Mouse (Mus musculus): ENCODE results near the gene P2rx5.

P2rx5 gene

GRCm38 (mm10) chr11:73159957-73160810, at the start of gene P2rx5:
Gene P2rx5 (plus strand): TSS chr11:73160421.
- no peak for DNase-seq (ENCODE audit: low spot score in 2 of 2)

DNA sequence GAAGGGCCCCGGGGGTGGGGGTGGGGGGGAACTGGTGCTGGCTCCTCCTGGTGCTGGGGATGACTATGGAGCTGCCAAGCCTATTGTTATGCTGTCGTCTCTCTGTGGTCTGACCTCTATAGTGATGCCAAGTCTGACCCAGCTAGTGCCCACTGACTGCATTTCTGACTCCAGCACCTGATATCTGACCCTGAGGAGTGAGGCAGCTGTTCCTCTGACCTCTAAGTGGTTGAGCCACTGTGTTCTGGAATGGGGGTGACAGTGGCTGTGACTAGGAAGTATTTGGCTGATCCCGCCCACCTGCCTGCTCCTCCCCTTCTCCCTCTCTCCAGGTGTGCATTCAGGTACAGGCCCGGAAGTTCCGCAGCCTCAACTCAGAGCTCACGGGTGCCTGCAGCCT, 48.8 kb upstream of the P2rx5 start:
- DNase-seq (ENCODE audit: low spot score in 2 of 2): no peak

- DNase-seq (ENCODE audit: low spot score in 2 of 2): no peak
Observed at GRCm38 (mm10) chr11:73126495-73126894, 33.7 kb upstream of the P2rx5 start.

GRCm38 (mm10) chr11:73131020-73131419, 29.2 kb upstream of the P2rx5 start:
- no peak for DNase-seq (ENCODE audit: low spot score in 2 of 2)

DNA sequence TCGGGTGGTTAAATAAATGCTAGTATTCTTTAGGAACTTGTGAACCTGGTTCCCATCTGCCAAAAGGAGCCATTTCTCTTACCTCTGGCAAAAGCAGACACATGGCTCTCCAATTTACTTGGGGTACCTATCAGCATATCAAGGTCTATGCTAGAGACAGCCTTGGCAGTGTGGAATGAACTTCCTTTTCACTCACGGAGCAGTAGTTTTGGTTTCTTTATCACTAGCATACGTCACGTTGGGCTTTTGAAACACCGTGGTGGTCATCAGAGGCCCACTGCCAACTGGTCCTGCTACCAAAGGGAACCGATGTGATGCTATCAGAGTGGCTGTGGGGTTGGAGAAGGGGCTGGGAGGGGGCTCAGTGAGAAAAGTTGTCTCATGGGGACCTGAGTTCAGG, 27.2 kb upstream of the P2rx5 start:
- DNase-seq (ENCODE audit: low spot score in 2 of 2): no peak

- no peak for DNase-seq (ENCODE audit: low spot score in 2 of 2)
Observed at GRCm38 (mm10) chr11:73134222-73134621, 26.0 kb upstream of the P2rx5 start.

DNA sequence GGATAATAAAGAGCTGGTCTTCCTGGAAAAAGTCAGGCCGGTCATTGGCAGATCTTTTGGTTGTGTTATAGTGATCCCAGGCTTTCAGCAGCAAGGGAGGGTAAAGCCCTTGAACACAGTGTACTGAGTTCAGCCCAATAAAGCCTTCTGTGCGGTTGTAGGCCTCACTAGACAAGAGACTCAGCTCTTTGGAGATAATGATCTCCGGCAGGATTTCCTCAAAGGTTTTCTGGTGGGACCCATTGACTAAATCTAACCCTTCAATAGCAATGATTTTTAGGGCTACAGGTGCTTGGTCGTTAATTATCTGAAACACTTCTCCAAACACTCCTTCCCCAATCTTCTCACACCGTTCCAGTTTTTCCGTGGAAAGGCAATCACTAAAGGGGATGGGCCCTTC, 23.6 kb upstream of the P2rx5 start:
- DNase-seq (ENCODE audit: low spot score in 2 of 2): no peak

GRCm38 (mm10) chr11:73137116-73137515, 23.1 kb upstream of the P2rx5 start:
- no peak for DNase-seq (ENCODE audit: low spot score in 2 of 2)

GRCm38 (mm10) chr11:73137591-73138501, 22.4 kb upstream of the P2rx5 start, which contains the start of gene Haspin:
Gene Haspin (minus strand): TSS chr11:73138294.
- peak; percentile 87 to 90 for DNase-seq (ENCODE audit: low spot score in 2 of 2)

DNA sequence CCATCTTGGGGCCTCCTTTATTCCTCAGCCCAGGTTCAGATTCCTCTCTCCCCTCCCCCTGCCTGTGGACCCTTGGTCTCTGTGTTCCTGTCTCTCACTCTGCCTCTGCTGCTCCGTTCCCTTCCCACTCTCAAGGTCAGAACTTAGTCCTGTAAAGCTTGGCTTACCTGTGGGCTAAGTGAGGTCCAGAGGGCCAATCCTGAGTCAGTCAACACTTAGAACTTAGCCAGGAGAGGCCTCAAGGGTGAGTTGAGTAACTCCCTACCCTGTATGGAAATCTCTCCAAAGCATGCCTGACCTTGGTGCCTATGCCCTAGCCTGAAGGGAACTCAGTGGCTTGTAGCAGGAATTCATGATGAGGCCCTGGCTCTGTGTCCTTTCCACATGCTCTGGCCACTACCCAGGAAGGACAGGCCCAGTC, 15.9 kb upstream of the P2rx5 start:
- DNase-seq (ENCODE audit: low spot score in 2 of 2): peak in 1 of 2 experiments; percentile 12

DNA sequence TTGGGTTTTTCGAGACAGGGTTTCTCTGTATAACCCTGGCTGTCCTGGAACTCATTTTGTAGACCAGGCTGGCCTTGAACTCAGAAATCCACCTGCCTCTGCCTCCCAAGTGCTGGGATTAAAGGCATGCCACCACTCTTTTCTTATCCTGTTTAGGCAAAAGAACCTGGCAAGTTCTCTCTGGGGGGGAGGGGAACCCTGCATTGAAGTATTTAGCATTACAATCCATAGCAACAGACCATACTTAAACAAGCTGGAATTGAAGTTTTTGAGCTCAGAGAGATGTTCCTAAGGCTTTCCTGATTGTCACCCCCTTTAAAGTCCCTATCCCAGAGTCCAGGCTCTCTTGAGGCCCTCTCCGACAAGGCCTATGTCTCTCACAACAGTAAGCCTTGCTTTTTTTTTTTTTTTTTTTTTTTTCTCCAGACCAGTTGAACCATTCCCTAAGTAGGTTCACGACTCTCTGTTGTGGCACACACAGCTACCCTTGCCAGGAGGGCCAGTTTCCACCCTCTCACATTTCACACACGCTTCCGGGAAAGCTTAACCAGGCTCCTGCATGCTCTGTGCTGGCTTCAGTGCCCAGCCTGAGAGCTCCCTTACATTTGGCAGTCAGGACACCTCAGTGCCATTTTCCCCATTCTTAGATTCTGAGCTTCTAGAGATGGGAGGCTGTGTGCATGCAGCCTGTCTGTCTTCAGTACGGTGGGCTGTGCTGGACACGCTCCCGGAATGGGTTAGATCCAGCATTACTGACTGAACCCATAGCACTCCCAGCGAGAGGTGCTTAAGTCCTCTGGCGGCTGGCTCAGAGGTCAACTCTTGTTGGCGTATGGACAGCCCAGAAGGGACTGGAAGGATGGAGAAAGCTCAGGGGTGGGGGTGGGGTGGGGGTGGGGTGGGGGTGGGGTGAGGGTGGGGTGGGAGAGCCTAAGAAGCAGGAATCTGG, 13.9 kb upstream of the P2rx5 start:
- no peak for DNase-seq (ENCODE audit: low spot score in 2 of 2)

DNA sequence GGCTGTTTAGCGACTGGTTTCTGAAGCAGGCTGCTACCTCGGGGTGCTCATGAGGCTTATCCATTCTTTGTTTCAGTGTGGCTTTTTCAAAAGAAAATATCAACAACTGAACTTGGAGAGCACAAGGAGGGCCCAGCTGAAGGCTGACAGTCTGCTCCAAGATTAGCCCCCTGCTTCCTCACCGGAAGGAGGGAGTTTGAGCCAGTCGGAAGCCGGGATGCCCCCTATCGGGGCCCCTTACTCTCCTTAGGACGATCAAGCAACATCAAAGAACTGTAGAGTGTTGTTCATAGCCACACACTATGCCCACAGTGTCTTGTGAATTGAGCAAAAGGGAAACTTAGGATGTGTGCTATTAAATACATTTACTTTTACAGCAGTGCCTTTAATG, 13.3 kb upstream of the P2rx5 start:
- DNase-seq (ENCODE audit: low spot score in 2 of 2): no peak

DNA sequence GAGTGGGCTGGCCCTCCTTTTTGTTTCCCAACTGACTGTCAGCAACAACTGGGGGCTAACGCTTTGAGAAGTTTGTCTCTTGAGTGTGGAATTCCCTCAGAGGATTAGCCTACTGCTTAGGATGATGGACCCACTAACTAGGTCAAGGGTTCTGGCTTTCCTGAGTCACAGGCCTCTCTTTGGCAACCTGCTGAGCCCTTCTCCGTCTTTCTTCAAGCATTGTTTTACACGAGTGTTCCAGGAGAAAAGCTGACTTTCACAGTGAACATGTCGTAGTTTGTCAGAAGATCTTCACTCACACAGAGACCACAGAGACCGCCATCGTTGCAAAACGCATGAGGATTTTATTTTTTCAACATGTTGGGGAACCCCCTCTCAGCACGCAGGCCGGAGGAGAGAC, 12.0 kb upstream of the P2rx5 start:
- DNase-seq (ENCODE audit: low spot score in 2 of 2): no peak

- no peak for DNase-seq (ENCODE audit: low spot score in 2 of 2)
Observed at GRCm38 (mm10) chr11:73155071-73155470, 5.2 kb upstream of the P2rx5 start.

DNA sequence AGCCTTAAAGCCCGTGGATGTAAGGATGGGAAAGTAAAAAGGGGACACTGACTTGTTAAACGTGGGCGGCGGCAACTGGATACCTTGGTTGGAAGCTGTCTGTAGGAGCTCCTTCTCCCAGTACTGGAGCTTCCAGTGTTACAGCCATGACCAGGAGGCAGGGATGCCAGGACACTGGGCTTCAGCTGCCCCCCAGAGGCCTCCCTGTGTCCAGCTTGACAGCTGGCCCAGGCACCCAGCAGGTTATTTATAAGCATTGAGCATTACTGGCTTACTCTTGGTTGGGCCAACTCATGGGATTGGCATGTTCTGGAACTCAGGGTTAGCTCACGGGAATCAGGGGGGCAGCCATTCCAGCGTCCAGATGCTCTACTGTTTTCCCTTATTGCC, 585 bp downstream of the P2rx5 start:
- DNase-seq (ENCODE audit: low spot score in 2 of 2): no peak

DNA sequence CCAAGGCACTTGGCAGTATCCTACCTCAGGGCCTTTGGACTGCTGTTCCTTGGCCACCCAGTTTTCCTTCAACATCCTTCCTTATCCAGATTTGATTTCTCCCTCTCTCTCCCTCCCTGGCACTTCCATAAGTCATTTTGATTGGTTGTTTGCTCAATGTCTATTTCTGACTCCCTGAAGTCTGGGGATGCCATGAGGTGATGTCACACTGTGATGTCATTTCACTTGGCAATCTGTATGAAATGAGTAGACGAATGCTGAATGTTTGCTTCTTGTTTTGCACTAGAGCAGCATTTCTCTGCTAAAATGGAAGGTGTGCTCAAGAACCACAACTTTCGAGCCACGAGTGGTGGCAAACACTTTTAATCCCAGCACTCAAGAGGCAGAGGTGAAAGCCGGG, 1.4 kb downstream of the P2rx5 start:
- DNase-seq (ENCODE audit: low spot score in 2 of 2): no peak

- DNase-seq (ENCODE audit: low spot score in 2 of 2): no peak
Observed at GRCm38 (mm10) chr11:73162284-73162683, 2.1 kb downstream of the P2rx5 start.

GRCm38 (mm10) chr11:73168071-73168470, 7.8 kb downstream of the P2rx5 start:
- no peak for DNase-seq (ENCODE audit: low spot score in 2 of 2)

- no peak for DNase-seq (ENCODE audit: low spot score in 2 of 2)
Observed at GRCm38 (mm10) chr11:73168576-73168975, 8.4 kb downstream of the P2rx5 start.

DNA sequence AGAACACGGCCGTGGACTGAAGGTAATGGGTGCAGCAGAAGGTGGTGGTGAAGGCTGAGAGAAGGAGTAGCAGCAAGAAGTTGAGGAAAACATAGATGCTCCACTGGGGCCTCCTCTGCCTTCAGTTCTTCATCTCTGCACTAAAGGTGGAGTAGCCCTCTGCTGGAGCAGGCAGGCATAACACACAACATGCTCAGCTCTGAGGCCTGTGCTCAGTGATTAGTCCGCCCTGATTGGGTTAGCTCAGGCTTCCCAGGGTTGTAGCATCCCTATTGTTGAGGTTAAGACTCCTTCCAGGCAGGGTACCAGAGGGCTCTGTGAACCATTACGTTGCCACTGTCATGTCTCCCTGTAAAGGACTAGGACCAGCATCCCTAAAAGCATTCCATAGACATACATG, 9.0 kb downstream of the P2rx5 start:
- peak in 1 of 2 experiments; percentile 51 for DNase-seq (ENCODE audit: low spot score in 2 of 2)

- peak in 1 of 2 experiments; percentile 62 for DNase-seq (ENCODE audit: low spot score in 2 of 2)
Observed at GRCm38 (mm10) chr11:73172186-73172585, 12.0 kb downstream of the P2rx5 start.
